Mouse (Mus musculus) G1E-ER4 (cell line): Measurements from ENCODE around the gene Galnt17. TPM values are rescaled to one million over a fixed set of nuclear protein-coding genes. Genes with fewer than 3 reads are reported as not detected.

Experiments
- GATA1 ChIP-seq: IDR thresholded peaks from one replicate; pipeline ENCODE4 v1.8.0; 2012; ENCODE audit warnings: low read length, inconsistent platforms
- polyA plus RNA-seq: library from polyadenylated mRNA; stranded (reverse); fragments of >175 nt; gene quantifications from 2 replicates; pipeline ENCODE4 v1.2.3, GENCODE M21; 2012

Galnt17 gene
- polyA plus RNA-seq, 1 experiment, result not detected

DNA sequence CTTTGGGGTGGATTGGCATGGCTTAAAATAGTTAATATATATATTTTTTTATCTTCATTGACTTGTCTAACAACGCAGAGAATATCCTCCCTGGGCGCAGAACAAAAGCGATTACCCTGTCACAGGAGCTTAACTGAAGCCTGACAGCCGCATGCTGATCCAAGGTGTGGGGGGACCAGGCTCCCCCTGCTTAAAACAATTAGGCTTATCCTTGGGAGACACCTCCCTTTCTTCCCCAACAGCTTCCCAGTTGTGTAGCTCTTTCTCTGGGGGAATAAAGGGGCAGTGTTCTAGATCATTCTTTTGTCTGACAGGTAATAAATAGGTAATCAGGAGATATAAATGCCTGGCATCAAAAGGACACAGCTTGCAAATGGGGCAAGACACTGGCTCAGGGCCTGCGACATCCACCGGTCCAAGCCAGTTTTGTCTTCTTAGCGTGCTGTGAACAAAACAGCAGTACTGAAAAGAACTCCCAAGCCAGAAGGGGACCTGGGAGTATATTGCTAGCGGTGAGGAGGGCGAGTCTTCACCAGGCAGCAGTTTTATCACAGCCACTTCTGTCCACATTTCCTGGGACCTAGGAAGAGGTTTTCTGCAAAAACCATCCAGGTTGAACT is 288.8 kb downstream of the Galnt17 start:
- TF ChIP-seq GATA1, result no peak

DNA sequence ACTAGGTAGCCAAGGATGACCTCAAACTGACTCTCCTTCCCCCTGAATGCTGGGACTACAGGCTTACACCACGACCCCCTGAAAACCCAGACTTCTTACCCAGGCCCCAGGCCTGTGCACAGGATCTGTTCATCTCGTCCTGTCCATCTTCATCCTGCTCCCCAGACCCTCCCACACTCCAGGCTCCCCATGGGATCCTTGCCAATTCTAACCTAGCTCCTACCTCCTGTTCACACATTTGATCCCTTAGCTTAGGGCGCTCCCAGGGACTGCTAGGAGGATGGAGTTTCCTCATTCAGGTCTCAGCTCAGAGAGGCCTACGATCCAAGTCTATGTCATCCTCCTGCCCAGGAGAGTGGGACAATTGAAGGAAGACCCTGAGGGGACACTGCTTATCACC is 292.2 kb downstream of the Galnt17 start:
- no peak for TF ChIP-seq GATA1

DNA sequence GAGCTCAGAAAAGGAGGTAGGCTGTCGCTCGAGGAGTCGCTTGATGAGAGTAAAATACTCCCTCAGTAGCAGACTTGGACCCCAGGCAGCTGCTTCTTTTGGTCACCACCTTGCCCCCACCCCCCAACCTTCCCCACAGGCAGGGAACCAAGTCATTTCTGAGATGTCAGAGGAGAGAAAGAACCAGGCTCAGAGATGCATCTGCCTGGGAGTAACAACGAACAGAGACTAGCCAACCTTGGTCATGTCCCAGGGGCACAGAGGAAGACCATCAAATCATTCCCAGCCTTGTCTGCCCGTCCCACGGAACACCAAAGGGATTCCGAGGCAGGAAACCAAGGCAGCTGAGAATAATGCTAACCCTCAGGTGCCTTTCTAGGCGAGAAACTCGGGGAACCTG is 293.0 kb downstream of the Galnt17 start:
- no peak for TF ChIP-seq GATA1

DNA sequence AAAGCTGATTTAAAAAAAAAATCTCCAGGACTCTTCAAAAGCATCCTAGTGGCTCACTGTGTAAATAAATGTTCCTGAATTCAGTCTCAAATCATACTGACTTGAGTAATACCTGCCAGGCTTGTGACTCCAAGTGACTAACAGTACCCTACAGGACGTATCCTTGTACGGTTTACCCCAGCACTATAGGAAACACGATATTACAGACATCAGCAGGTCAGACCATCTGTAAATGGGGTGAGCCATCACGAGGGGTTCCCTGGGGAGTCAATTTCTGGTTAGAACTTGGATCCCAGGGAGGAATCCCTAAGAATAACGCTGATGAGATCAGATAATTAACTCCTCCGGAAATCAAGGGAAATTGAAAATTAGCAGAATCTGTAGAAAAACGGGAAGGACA is 294.5 kb downstream of the Galnt17 start:
- no peak for TF ChIP-seq GATA1

DNA sequence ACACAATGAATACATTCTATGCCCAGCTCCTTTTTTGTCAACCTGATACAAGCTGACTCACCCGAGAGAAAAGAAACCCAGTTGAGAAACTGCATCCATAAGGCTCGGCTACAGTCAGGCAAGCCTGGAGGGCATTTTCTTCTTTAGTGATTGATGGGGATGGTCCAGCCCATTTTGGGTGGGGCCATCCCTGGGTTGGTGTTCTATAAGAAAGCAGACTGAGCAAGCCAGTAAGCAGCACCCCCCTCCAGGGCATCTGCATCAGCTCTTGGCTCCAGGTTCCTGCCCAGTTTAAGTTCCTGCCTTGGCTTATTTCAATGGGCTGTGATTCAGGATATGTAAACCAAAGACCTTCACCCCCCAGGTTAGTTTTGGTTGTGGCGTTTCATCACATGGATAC is 295.2 kb downstream of the Galnt17 start:
- TF ChIP-seq GATA1, result no peak

DNA sequence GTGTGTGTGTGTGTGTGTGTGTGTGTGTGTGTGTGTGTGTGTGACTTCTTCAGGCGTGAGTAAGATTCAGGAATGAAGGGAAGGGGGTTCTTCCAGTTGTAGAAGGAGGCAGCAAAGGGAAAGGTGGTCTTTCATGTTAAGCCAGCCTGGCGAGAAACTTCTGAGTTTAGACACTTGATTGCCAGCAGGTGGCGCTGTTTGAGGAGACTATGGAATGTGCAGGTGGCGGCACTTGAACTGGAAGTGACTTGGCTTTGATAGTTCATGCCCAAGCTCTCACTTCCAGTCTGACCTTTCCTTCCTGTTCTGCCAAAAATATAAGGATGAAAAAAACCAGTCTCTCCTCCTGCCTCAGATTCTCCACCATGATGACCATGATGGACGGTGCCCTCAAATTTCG is 298.8 kb downstream of the Galnt17 start:
- no peak for TF ChIP-seq GATA1

DNA sequence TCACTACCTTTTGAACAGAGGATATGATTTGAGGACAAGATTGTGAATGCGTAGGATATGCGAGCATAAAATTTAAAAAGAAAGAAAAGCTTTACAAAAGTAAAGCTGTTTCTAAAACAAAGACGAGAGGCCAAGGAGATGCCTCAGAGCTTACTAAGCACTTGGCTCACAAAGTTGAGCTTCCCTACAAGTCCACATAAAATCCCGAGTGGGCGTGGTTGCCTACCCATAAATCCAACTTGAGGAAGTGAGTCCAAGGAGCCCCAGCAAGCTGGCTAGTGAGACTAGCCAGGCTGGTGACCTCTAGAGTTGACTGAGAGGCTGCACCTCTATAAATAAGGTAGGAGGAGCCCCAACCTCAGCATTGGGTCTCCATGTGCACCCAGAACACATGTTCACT is 299.8 kb downstream of the Galnt17 start:
- TF ChIP-seq GATA1, result no peak

DNA sequence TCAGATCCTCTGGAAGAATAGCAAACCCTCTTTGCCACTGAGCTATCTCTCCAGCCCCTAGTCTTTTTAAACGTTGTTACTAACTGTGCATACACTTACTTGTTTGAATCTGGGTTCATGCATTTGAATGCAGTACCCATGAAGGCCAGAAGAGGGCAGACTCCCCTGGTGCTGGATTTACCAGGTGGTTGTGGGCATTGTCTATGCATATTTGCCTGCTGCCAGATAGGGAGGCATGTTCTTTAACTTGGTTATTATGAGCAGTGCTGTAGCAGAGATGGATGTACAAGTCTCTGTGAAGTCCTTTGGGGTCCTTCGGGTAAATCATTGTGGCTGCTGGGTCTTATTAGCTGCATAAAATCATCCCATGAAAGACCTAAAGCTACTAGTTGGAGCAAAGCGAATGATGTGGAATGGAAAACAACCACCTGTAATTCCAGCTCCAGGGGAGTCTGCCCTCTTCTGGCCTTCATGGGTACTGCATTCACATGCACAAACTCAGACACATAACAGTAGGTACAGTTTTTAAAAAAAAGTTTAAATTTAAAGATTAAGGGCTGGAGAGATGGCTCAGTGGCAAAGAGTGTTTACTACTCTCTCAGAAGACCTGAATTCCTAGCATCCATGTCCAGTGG is 300.3 kb downstream of the Galnt17 start:
- no peak for TF ChIP-seq GATA1

DNA sequence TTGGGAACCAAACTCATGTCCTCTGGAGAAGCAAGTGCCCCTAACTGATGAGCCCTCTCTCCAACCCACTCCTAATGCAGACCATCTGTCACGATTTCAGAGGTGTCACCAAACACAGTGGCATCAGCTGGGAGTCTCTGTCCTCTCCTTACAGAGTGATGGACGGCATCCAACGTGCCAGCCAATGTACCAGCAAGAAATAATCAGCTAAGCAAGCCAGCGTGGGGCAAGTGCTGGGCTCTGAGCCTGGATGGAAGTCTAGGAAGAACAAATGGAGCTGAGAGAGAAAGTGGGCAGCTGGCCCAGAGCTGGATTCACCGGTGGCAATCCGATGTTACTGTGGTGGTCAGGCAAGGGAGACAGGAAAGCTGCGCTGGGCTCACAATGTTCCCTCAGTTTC is 301.1 kb downstream of the Galnt17 start:
- no peak for TF ChIP-seq GATA1

DNA sequence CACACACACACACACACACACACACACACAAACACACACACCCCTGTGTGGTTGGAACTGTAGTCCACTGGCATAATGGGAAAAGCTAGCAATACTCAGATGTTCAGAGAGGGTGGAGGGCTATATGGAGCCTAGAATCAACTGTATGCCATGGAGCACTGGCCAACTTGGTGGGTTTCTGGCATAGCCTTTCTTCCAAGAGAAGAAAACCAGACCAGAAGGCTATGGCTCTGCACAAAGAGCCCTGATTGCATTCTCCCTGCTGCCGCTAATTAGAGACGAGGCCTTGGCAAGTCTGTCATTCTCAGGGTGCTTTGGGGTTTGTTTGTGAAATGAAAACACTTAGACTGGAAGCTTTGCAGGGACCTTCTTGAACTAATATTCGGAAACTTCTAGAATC is 301.8 kb downstream of the Galnt17 start:
- TF ChIP-seq GATA1, result no peak

DNA sequence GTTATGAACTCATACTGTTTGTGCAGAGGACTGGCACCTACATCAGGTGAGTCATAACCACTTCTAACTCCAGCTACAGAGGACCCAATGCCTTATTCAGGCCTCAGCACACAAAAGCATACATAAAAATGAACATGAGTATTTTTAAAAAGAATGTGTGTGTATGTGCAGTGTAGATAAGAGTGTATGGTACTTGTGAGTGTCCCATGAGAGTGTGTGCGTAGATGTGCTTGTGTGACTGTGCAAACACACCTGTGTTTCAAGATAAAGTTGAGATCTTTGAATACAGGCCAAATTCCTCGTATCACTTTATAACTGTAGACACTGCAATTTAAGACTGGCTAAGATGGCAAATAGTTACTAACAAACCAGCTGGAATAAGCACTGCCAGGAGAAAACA is 307.7 kb downstream of the Galnt17 start:
- no peak for TF ChIP-seq GATA1

DNA sequence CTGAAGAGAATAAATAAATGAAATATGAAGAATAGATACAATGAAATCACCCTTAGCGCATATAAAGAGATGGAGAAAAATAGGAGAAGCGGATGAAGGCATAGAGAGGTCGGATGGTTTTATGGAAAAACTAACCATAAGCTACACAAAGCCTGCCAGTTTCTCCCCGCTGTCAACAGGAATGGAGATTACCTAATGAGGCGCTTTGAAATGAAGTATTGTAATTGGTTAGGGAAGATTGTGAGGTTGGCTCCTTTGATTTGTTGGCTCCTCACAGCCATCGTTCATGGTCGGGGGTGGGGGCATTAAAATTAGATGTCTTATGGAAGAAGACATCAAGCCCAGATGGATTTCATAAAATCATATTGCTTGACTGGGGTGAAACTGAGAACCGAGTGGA is 329.0 kb downstream of the Galnt17 start:
- TF ChIP-seq GATA1, result no peak

DNA sequence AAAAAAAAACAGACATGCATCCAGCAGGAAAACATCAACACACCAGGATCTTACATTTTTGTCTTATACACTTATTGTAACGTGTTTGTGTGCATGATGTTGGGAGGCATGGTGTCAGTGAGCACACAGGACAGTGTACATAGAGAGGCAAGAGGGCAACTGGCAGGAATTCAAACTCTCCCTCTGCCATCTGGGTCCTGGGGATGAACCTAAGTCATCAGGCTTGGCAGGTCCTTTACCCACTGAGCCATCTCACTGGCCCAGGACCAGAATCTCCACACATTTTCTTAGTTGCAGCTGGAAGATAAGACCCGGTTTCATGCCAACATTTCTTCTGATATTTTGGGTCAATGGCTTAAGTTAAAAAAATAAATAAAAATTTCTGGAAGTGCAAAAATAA is 329.4 kb downstream of the Galnt17 start:
- no peak for TF ChIP-seq GATA1

DNA sequence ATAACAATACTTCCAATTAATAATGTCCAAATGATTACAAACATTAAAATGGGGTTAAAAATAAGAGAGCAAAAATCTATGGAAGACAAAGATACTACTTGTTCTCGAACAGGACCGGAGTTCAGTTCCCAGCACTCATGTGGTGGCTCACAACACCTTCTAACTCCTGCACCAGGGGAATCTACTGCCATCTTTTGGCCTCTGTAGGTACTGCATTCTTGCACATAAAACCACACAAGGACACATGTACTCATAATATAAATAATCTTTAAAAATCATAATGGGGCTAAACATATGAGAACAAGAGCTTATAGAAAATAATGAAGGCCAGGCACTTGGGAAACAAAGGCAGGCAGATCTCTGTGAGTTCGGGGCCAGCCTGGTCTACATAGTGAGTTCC is 330.3 kb downstream of the Galnt17 start:
- TF ChIP-seq GATA1, result no peak

DNA sequence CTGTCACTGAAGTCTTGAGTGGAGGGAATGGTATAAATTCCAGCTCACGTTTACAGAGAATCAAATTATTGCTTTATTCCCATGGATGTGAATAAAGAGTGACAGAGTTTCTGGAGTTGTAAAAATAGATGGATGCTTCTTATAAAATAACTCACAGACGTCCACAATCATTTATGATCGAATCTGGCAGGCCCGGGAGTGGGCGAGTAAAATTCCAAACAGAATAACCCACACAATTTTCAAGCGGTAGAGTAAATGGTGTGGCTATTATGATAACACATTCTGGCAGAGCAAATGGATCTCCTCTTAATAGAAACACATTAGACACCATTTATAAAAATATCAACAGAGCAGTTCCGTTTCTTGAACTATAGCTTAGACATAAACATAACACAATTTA is 355.9 kb downstream of the Galnt17 start:
- TF ChIP-seq GATA1, result no peak

DNA sequence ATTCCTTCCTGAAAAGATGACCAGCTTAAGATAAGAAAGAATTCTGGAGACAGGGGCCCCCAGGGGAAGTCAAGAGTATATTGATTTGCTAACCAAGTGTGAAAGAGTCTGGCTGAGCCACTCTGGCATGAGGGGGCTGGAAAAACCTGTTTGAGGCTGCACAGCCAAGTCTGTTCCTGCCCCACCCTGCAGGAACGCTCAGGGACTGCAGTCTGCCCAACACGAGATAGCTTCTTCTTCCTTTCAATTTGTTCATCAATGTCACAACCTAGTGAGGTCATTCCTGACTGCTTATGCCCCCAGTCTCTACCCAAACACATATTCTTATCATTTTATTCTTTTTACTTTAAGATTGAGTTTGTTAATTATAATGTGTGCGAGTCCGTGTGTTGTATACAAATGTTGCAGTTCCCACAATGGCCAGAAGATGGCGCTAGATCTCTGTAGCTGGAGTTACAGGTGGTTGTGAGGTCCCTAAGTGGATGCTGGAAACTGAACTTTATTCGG is 357.4 kb downstream of the Galnt17 start:
- no peak for TF ChIP-seq GATA1

DNA sequence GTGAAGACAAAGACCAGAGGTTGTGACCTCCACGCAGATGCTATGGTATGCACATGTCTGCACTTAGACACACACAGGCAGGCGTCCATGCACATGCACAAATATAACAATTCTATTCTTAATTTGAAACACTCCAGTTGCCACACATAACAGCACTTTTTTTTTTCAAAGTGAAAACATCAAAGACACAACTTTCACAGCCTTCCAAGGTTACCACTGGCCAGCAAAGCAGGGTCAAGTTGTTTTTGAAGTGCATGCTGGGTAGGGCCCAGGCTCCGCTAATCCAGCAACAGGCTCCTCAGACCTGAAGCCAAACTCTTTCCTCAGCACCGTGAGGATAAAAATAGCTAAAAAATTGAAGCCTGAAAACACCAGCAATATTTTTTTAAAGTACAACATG is 357.9 kb downstream of the Galnt17 start:
- no peak for TF ChIP-seq GATA1
